Mouse (Mus musculus) embryonic fibroblast, embryonic 13.5 days (primary cell): Measurements from ENCODE around the gene Gtpbp8. TPM values are rescaled to one million over a fixed set of nuclear protein-coding genes. Genes with fewer than 3 reads are reported as not detected.

Source experiments
- H3K27ac ChIP-seq: 2 replicates; pipeline ENCODE4 v1.5.1; 2012; ENCODE audit warnings: low read length, control low read depth, inconsistent platforms; ENCODE audit not compliant: insufficient read depth
- H3K4me1 ChIP-seq: 2 replicates; pipeline ENCODE4 v1.6.1; 2011; ENCODE audit warnings: low read length; ENCODE audit not compliant: control insufficient read depth, insufficient read depth
- H3K4me3 ChIP-seq: 2 replicates; pipeline ENCODE4 v1.5.1; 2011; ENCODE audit warnings: mild to moderate bottlenecking, control low read depth, low read length; ENCODE audit not compliant: insufficient read depth
- CTCF ChIP-seq: IDR thresholded peaks from 2 replicates; pipeline ENCODE4 v1.5.1; 2011; ENCODE audit warnings: mild to moderate bottlenecking, control low read depth, low read length, moderate library complexity, borderline replicate concordance; ENCODE audit not compliant: insufficient read depth
- POLR2A ChIP-seq: IDR thresholded peaks from 2 replicates; pipeline ENCODE4 v1.6.1; 2011; ENCODE audit warnings: low read depth, mild to moderate bottlenecking, control low read depth, low read length, moderate library complexity
- polyA plus RNA-seq: library from polyadenylated mRNA; stranded (reverse); fragments of >200 nt; gene quantifications from 2 replicates; pipeline ENCODE4 v1.2.4, GENCODE M21; 2011; ENCODE audit warnings: low read depth; ENCODE audit not compliant: missing spikeins, insufficient read length

Gene Gtpbp8
- polyA plus RNA-seq, 1 experiment: 23.4 TPM

GRCm38 (mm10) chr16:44717141-44717634 lies 29.0 kb downstream of the Gtpbp8 start:
- Histone ChIP-seq H3K4me1 (no peaks in the 10 kb centered on the region), H3K27ac (no peak overlapping the region)
- TF ChIP-seq CTCF (no peak), POLR2A (no peak; the same call in 1 of the 2 replicates)

DNA sequence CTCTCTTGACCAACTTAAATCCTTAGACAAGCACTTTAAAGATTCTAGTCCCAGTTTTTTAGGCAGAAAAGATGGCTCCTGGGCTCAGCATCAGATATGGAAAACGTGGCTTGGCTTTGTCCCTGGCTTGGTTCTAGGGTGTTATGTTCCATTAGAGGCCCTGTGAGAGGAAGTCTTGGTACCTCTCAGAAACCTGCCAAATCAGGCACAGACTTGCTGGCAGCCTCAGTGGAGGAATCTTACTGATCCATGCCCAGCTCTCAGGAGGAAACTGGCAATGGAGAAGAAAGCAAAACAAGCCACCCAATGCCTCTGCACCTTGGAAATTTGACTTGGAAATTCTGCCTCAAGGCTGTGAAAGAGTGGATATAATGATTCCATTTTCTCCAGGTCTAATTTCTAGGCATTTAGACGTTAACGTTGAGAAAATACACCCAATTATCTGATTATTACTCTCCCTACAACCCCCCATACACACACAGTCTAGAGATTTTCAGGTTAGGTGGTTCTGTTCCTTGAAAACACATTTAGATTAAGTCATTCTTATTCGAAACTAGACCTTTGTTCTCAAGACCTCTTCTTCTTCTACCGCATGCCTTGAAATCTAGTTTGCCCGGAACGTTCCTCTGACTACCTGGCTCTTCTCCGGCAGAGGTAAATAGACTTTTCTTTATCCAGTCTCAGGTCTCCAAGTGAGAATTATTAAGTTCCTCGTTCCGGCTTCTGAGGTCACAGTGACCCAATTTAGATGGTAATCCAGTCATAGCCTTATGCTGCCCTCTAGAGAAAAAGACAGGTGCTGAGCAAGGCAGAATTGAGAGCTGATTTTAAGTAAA lies 29.6 kb downstream of the Gtpbp8 start:
- Histone ChIP-seq H3K4me1 (no peaks in the 10 kb centered on the region), H3K27ac (no peak overlapping the region), H3K4me3 (no peak overlapping the region)
- no peak for TF ChIP-seq CTCF
- TF ChIP-seq POLR2A: no peak; the same call in 1 of the 2 replicates

More at GRCm38 (mm10) chr16:44717141-44717634, 29.0 kb downstream of the Gtpbp8 start:
- no peak overlapping the region for H3K4me3 ChIP-seq

DNA sequence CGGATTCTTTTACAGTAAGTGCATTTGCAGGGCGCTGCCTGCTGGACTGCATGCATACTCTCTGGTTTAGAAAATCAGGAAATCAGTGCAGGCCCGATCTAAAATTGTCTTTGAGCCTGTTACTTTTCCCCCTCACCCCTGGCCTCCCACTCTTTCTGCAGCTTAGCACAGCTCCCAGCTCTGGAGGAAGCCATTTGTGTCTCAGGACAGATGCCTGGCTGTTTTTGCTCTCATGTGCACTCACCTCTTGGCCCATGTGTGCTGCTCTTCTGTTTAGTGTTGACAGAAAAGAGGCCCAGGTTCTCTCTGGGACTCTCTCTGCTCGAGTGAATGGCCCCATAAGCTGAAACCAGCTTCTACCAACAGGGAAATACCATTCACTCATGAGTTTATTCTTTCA lies 42.7 kb downstream of the Gtpbp8 start:
- Histone ChIP-seq H3K4me3 (no peak overlapping the region), H3K27ac (peak overlapping the region; percentile 74), H3K4me1 (peaks cover 2% of the 10 kb centered on the region; the same call in 1 of the 2 replicates)
- TF ChIP-seq CTCF (no peak), POLR2A (no peak)

- Histone ChIP-seq H3K4me1 (peaks cover 2% of the 10 kb centered on the region; the same call in 1 of the 2 replicates), H3K4me3 (no peak overlapping the region), H3K27ac (no peak overlapping the region)
- TF ChIP-seq CTCF: no peak
- no peak for TF ChIP-seq POLR2A
Observed at GRCm38 (mm10) chr16:44702272-44702671, 43.9 kb downstream of the Gtpbp8 start.

DNA sequence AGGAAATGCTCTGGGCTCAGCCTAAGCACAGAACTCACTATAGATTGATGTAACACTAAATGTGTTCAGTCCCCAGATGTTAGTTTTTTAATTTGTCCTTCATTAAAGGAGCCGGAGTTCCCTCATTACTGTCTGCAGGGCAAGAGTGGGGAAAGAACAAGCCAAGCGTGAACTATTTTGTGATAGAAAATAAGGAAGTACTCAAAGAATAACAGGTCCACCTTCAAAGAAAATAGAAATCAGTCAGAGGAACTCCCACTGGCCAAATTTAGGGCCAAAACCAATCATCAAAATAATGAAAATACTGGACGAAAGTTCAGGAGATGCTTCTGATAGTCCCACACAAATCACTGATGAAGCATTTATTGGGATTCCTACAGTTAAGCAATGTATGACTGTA lies 45.0 kb downstream of the Gtpbp8 start:
- Histone ChIP-seq H3K4me1 (peaks cover 2% of the 10 kb centered on the region; the same call in 1 of the 2 replicates), H3K4me3 (no peak overlapping the region), H3K27ac (no peak overlapping the region)
- TF ChIP-seq CTCF (no peak), POLR2A (no peak)

- H3K4me1 ChIP-seq: no peaks in the 10 kb centered on the region
- no peak for TF ChIP-seq POLR2A
- no peak for TF ChIP-seq CTCF
- no peak overlapping the region for H3K27ac ChIP-seq
- no peak overlapping the region for H3K4me3 ChIP-seq
Observed at GRCm38 (mm10) chr16:44697473-44698205, 48.5 kb downstream of the Gtpbp8 start.

DNA sequence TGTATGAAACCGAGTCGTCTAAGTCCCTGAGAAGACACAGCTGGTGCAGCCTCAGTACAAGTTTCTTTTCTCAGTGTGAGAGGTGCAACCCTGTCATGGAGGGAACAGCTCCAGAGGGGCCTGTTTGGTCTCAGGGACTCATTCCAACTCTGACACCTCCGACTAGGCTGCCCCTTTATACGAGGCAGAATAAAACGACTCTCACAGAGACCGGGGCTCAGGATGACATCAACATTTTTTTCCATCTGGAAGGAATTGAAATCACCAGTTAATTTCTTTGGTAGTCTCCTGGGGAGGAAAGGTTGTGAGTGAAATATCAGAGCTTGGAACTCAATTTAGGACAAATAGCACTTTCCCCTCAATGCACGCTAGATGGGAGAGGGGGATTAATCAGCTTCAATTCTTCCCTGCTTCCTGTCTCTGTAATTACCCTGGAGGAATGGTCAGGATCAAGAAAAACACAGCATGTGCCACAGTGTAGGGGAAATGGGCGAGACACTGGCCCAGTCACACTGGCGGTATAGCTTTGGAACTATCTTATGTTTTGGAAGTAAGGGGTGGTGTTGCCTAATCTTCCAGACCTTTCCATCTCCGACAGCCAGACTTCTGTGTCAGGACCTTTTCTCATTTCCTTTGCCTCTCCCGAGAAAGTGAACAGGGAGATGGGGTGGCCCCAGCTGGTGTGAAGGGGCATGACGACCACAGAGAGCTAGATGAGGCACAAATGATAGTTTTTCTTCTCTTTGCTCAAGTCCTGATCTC lies 50.1 kb downstream of the Gtpbp8 start:
- H3K4me3 ChIP-seq: no peak overlapping the region
- TF ChIP-seq CTCF (no peak), POLR2A (no peak)

GRCm38 (mm10) chr16:44695214-44695858 lies 50.8 kb downstream of the Gtpbp8 start:
- no peak overlapping the region for H3K4me3 ChIP-seq
- no peaks in the 10 kb centered on the region for H3K4me1 ChIP-seq
- TF ChIP-seq CTCF (no peak), POLR2A (no peak)
- no peak overlapping the region for H3K27ac ChIP-seq

More for the DNA sequence above, 50.1 kb downstream of the Gtpbp8 start:
- no peaks in the 10 kb centered on the region for H3K4me1 ChIP-seq
- H3K27ac ChIP-seq: 0 out of 2 replicates have a peak overlapping the region, but pooled peaks have one; percentile 36

GRCm38 (mm10) chr16:44693695-44694094 lies 52.5 kb downstream of the Gtpbp8 start:
- no peaks in the 10 kb centered on the region for H3K4me1 ChIP-seq

More at GRCm38 (mm10) chr16:44693695-44694094, 52.5 kb downstream of the Gtpbp8 start:
- H3K27ac ChIP-seq: no peak overlapping the region
- H3K4me3 ChIP-seq: no peak overlapping the region
- TF ChIP-seq CTCF (no peak), POLR2A (no peak)
